Mouse (Mus musculus) thymus, adult 2 months (tissue): Measurements from ENCODE around the gene Gjc3. TPM values are rescaled to one million over a fixed set of nuclear protein-coding genes. Genes with fewer than 3 reads are reported as not detected.
"Not testable (repeated sequence)": the region's sequence is repeated elsewhere in the genome, so short reads cannot be mapped to it uniquely, and the experiment has no call there.

ENCODE experiments used
- DNase-seq: peaks from one replicate; pipeline ENCODE4 v3.0.0; 2021
- H3K27ac ChIP-seq: fragments of 200-500 bp; 2 replicates; pipeline ENCODE4 v1.5.1; 2012; ENCODE audit warnings: low read length, control low read depth; ENCODE audit not compliant: control insufficient read depth, insufficient read depth
- H3K27me3 ChIP-seq: fragments of 200-500 bp; 2 replicates; pipeline ENCODE4 v1.6.1; 2012; ENCODE audit warnings: mild to moderate bottlenecking, low read length, moderate library complexity, mixed read lengths; ENCODE audit not compliant: control insufficient read depth, insufficient read depth
- H3K36me3 ChIP-seq: fragments of 200-500 bp; 2 replicates; pipeline ENCODE4 v1.6.1; 2012; ENCODE audit warnings: mild to moderate bottlenecking, low read length, moderate library complexity; ENCODE audit not compliant: control insufficient read depth, insufficient read depth
- H3K4me1 ChIP-seq: fragments of 200-500 bp; replicated peaks from 2 replicates; pipeline ENCODE4 v1.6.1; 2012; ENCODE audit warnings: low read length; ENCODE audit not compliant: control insufficient read depth, insufficient read depth
- H3K4me3 ChIP-seq: fragments of 200-500 bp; 2 replicates; pipeline ENCODE4 v1.5.1; 2012; ENCODE audit warnings: mild to moderate bottlenecking, low read length, control low read depth, moderate library complexity; ENCODE audit not compliant: control insufficient read depth, insufficient read depth
- CTCF ChIP-seq: fragments of 200-500 bp; IDR thresholded peaks from 2 replicates; pipeline ENCODE4 v1.5.1; 2012; ENCODE audit warnings: mild to moderate bottlenecking, control low read depth, low read length, moderate library complexity, borderline replicate concordance; ENCODE audit not compliant: control insufficient read depth, poor library complexity, insufficient read depth; ENCODE audit errors: extremely low read depth
- POLR2A ChIP-seq: fragments of 200-500 bp; IDR thresholded peaks from 2 replicates; pipeline ENCODE4 v1.6.1; 2012; ENCODE audit warnings: mild to moderate bottlenecking, low read length, control low read depth, moderate library complexity; ENCODE audit not compliant: control insufficient read depth, poor library complexity, insufficient read depth; ENCODE audit errors: extremely low read depth
- WGBS: fragments of 180-500 bp; shearing (Covaris S2); methylation state at CpG from one replicate; pipeline ENCODE4 v1.1.7; 2018; 5-methylcytosine and 5-hydroxymethylcytosine counted together
- polyA plus RNA-seq: library from polyadenylated mRNA; depleted of rRNA; stranded (reverse); fragments of >200 nt; gene quantifications from 2 replicates; pipeline ENCODE4 v1.2.3, GENCODE M21; 2012

Gene Gjc3
- polyA plus RNA-seq, 1 experiment = 0.03 TPM

GRCm38 (mm10) chr5:137947303-137947702, 15.6 kb downstream of the Gjc3 start:
- H3K27me3 ChIP-seq = no peaks in the 10 kb centered on the region
- no peak for DNase-seq
- H3K36me3 ChIP-seq = no peaks in the 10 kb centered on the region
- no peak overlapping the region for H3K4me3 ChIP-seq
- no peaks in the 10 kb centered on the region for H3K4me1 ChIP-seq
- TF ChIP-seq POLR2A = no peak
- no peak for TF ChIP-seq CTCF
- no peak overlapping the region for H3K27ac ChIP-seq

GRCm38 (mm10) chr5:137943133-137943532, 19.8 kb downstream of the Gjc3 start:
- H3K36me3 ChIP-seq = no peaks in the 10 kb centered on the region
- H3K4me1 ChIP-seq = no peaks in the 10 kb centered on the region
- no peak for TF ChIP-seq POLR2A
- no peak for TF ChIP-seq CTCF
- no peaks in the 10 kb centered on the region for H3K27me3 ChIP-seq
- WGBS = 75% methylated on average over 1 of the region's 1 CpGs
- H3K27ac ChIP-seq = no peak overlapping the region
- H3K4me3 ChIP-seq = no peak overlapping the region
- no peak for DNase-seq

GRCm38 (mm10) chr5:137940948-137941347, 21.9 kb downstream of the Gjc3 start:
- TF ChIP-seq CTCF = no peak
- TF ChIP-seq POLR2A = no peak
- H3K27ac ChIP-seq = no peak overlapping the region
- H3K36me3 ChIP-seq = no peaks in the 10 kb centered on the region
- H3K4me3 ChIP-seq = no peak overlapping the region
- DNase-seq = no peak
- H3K27me3 ChIP-seq = no peaks in the 10 kb centered on the region
- no peaks in the 10 kb centered on the region for H3K4me1 ChIP-seq
- WGBS = 81% methylated on average over 4 of the region's 4 CpGs

GRCm38 (mm10) chr5:137937238-137937637, 25.7 kb downstream of the Gjc3 start:
- Histone ChIP-seq H3K27ac (no peak overlapping the region), H3K4me1 (no peaks in the 10 kb centered on the region), H3K27me3 (no peaks in the 10 kb centered on the region), H3K4me3 (no peak overlapping the region), H3K36me3 (no peaks in the 10 kb centered on the region)
- 66% methylated on average over 4 of the region's 4 CpGs for WGBS
- DNase-seq = no peak
- TF ChIP-seq POLR2A (no peak), CTCF (no peak)

- Histone ChIP-seq H3K27ac (no peak overlapping the region), H3K4me1 (no peaks in the 10 kb centered on the region), H3K27me3 (no peaks in the 10 kb centered on the region), H3K36me3 (no peaks in the 10 kb centered on the region), H3K4me3 (no peak overlapping the region)
- no peak for DNase-seq
- TF ChIP-seq POLR2A (no peak), CTCF (no peak)
- 96% methylated on average over 2 of the region's 2 CpGs for WGBS
These were observed 26.4 kb downstream of the Gjc3 start for GRCm38 (mm10) chr5:137936486-137936885.

- WGBS = 92% methylated on average over 2 of the region's 2 CpGs
These were observed 29.0 kb downstream of the Gjc3 start for GRCm38 (mm10) chr5:137933934-137934333.

GRCm38 (mm10) chr5:137928439-137928838, 34.5 kb downstream of the Gjc3 start:
- H3K27ac ChIP-seq = no peak overlapping the region
- no peak overlapping the region for H3K4me3 ChIP-seq
- no peaks in the 10 kb centered on the region for H3K4me1 ChIP-seq
- DNase-seq = no peak
- H3K36me3 ChIP-seq = no peaks in the 10 kb centered on the region
- WGBS = 88% methylated on average over 11 of the region's 11 CpGs
- TF ChIP-seq POLR2A = no peak
- TF ChIP-seq CTCF = no peak
- no peaks in the 10 kb centered on the region for H3K27me3 ChIP-seq

More at GRCm38 (mm10) chr5:137933934-137934333, 29.0 kb downstream of the Gjc3 start:
- not testable (repeated sequence) for H3K4me3 ChIP-seq, H3K36me3 ChIP-seq, DNase-seq, H3K27me3 ChIP-seq, H3K27ac ChIP-seq, H3K4me1 ChIP-seq
